Mouse (Mus musculus) myocyte (in vitro differentiated cells): ENCODE data around the gene Baiap2l2. TPM values are rescaled to one million over a fixed set of nuclear protein-coding genes. Genes with fewer than 3 reads are reported as not detected.

Experiments used
- H3K27me3 ChIP-seq: one replicate; pipeline ENCODE4 v1.6.1; 2011; ENCODE audit not compliant: control insufficient read depth, insufficient read depth, insufficient read length
- H3K36me3 ChIP-seq: one replicate; pipeline ENCODE4 v1.6.1; 2011; ENCODE audit not compliant: control insufficient read depth, insufficient read depth
- H3K4me2 ChIP-seq: one replicate; pipeline ENCODE4 v1.6.1; 2011; ENCODE audit warnings: low read depth, control low read depth
- H3K4me3 ChIP-seq: one replicate; pipeline ENCODE4 v1.5.1; 2011; ENCODE audit warnings: mild to moderate bottlenecking, control low read depth, moderate library complexity
- H3K79me2 ChIP-seq: one replicate; pipeline ENCODE4 v1.6.1; 2011; ENCODE audit not compliant: control insufficient read depth, insufficient read depth
- H3ac ChIP-seq: one replicate; pipeline ENCODE4 v1.6.1; 2011; ENCODE audit not compliant: control insufficient read depth, insufficient read length
- CEBPB ChIP-seq: IDR thresholded peaks from 2 replicates; pipeline ENCODE4 v1.6.1; 2011; ENCODE audit warnings: mild to moderate bottlenecking, moderate library complexity; ENCODE audit not compliant: poor library complexity, insufficient read depth, severe bottlenecking
- E2F4 ChIP-seq: IDR thresholded peaks from one replicate; pipeline ENCODE4 v1.6.1; 2011; ENCODE audit warnings: mild to moderate bottlenecking, control low read depth, moderate library complexity; ENCODE audit not compliant: insufficient read depth
- MAX ChIP-seq: IDR thresholded peaks from one replicate; pipeline ENCODE4 v1.6.1; 2011; ENCODE audit warnings: low read depth, mild to moderate bottlenecking, control low read depth
- MYOD1 ChIP-seq, 3 experiments: IDR thresholded peaks; one replicate each; pipeline ENCODE4 v1.6.1; 2011; ENCODE audit warnings: control low read depth in 2 of 3, low read depth in 2 of 3, mild to moderate bottlenecking in 2 of 3, moderate library complexity in 1 of 3; ENCODE audit not compliant: insufficient read length in 2 of 3, control insufficient read depth in 1 of 3
- MYOG ChIP-seq, 3 experiments: IDR thresholded peaks; one replicate each; pipeline ENCODE4 v1.6.1; 2011; ENCODE audit warnings: control low read depth in 2 of 3, low read depth in 2 of 3, mild to moderate bottlenecking in 2 of 3; ENCODE audit not compliant: insufficient read length in 2 of 3, control insufficient read depth in 1 of 3, insufficient read depth in 1 of 3
- POLR2A ChIP-seq: IDR thresholded peaks from one replicate; pipeline ENCODE4 v1.6.1; 2011; ENCODE audit warnings: low read depth, mild to moderate bottlenecking, control low read depth, moderate library complexity; ENCODE audit not compliant: insufficient read length
- POLR2AphosphoS2 ChIP-seq: IDR thresholded peaks from one replicate; pipeline ENCODE4 v1.6.1; 2011; ENCODE audit warnings: low read depth, control low read depth; ENCODE audit not compliant: insufficient read length
- REST ChIP-seq: IDR thresholded peaks from one replicate; pipeline ENCODE4 v1.6.1; 2011; ENCODE audit warnings: mild to moderate bottlenecking, control low read depth, moderate library complexity; ENCODE audit not compliant: insufficient read depth, insufficient read length
- SRF ChIP-seq: IDR thresholded peaks from one replicate; pipeline ENCODE4 v1.6.1; 2011; ENCODE audit warnings: low read depth; ENCODE audit not compliant: control insufficient read depth, insufficient read length
- TCF12 ChIP-seq: IDR thresholded peaks from one replicate; pipeline ENCODE4 v1.6.1; 2011; ENCODE audit warnings: mild to moderate bottlenecking, control low read depth; ENCODE audit not compliant: poor library complexity, insufficient read depth, severe bottlenecking
- TCF3 ChIP-seq: IDR thresholded peaks from one replicate; pipeline ENCODE4 v1.6.1; 2011; ENCODE audit warnings: low read depth, control low read depth; ENCODE audit not compliant: insufficient read length
- USF1 ChIP-seq: IDR thresholded peaks from one replicate; pipeline ENCODE4 v1.6.1; 2011; ENCODE audit warnings: low read depth, mild to moderate bottlenecking, control low read depth, moderate library complexity
- polyA plus RNA-seq: library from polyadenylated mRNA; unstranded; fragments of >200 nt; fragmentation: generic; extraction: Trizol; gene quantifications from one replicate; pipeline ENCODE4 v1.2.1, GENCODE M21; 2012; ENCODE audit warnings: missing spikeins

Gene Baiap2l2
- polyA plus RNA-seq, 1 experiment = 1.7 TPM

DNA sequence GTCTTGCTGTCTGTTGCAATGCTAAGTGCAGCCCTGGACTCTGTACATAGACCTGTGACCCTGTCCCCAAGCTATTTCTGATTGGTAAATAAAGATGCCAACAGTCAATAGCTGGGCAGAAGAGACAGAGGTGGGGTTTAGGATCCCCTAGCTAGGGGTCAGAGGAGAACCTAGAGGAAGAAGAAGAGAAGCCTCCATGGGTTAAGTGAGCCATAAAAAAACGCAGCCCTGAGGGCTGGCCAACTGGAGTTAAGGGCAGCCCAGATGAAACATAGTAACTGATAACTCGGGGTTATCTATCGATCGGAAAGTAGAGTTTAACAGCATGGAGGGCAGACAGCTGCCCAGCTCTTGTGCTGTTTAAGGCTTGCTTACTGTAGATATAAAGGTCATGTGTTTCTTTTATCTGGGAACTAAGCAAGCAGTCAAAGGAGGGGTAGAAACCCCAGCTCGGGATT, 36.4 kb upstream of the Baiap2l2 start:
- H3ac ChIP-seq = no peak overlapping the region
- H3K36me3 ChIP-seq = no peaks in the 10 kb centered on the region
- peaks cover 10% of the 10 kb centered on the region for H3K79me2 ChIP-seq
- TF ChIP-seq SRF = no peak
- TF ChIP-seq E2F4 = no peak
- TF ChIP-seq TCF3 = no peak
- no peak for TF ChIP-seq MAX
- no peak for TF ChIP-seq POLR2AphosphoS2
- no peak for TF ChIP-seq MYOD1 (IDR thresholded peaks at IDR 0.05; ENCODE audit: control insufficient read depth in 1 of 3, insufficient read length in 2 of 3, low read depth in 2 of 3)
- TF ChIP-seq USF1 = no peak
- no peak for TF ChIP-seq POLR2A
- TF ChIP-seq TCF12 = no peak
- TF ChIP-seq CEBPB = no peak
- no peak for TF ChIP-seq MYOG (IDR thresholded peaks at IDR 0.05; ENCODE audit: control insufficient read depth in 1 of 3, insufficient read depth in 1 of 3, insufficient read length in 2 of 3, low read depth in 2 of 3)
- TF ChIP-seq REST = no peak
- no peaks in the 10 kb centered on the region for H3K27me3 ChIP-seq
- no peak overlapping the region for H3K4me2 ChIP-seq
- H3K4me3 ChIP-seq = no peak overlapping the region

DNA sequence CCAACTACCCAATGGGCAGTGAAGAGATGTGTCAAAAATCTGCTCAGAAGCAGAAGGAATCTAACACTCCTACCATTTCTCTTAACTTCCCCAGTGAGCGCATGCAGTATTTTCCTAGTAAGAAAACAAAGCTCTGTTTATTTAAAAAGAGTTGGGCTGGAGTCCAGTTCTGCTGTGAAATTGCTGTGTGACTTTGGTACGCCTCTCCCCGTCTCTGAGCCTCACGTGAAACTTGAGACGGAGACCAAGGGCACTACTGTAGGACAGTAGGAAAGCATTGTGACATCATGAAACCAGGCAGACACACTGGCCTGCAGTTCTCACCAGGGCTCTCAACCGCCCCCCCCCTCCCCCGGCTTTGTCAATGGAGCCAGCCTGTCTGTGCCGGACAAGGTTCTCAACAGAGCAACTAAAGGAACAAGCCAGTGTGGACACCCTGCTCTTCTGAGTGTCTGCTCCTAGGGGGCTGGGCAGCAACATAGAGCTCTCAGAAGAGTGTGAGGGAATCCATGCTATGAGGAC, 28.6 kb upstream of the Baiap2l2 start:
- Histone ChIP-seq H3K36me3 (no peaks in the 10 kb centered on the region), H3K27me3 (no peaks in the 10 kb centered on the region), H3K4me3 (no peak overlapping the region), H3ac (no peak overlapping the region), H3K79me2 (no peaks in the 10 kb centered on the region), H3K4me2 (no peak overlapping the region)
- TF ChIP-seq MAX = no peak
- TF ChIP-seq E2F4 = no peak
- no peak for TF ChIP-seq USF1
- no peak for TF ChIP-seq POLR2AphosphoS2
- TF ChIP-seq TCF3 = no peak
- TF ChIP-seq TCF12 = no peak
- no peak for TF ChIP-seq SRF
- no peak for TF ChIP-seq MYOD1 (IDR thresholded peaks at IDR 0.05; ENCODE audit: control insufficient read depth in 1 of 3, insufficient read length in 2 of 3, low read depth in 2 of 3)
- no peak for TF ChIP-seq REST
- TF ChIP-seq CEBPB = no peak
- no peak for TF ChIP-seq POLR2A
- TF ChIP-seq MYOG (IDR thresholded peaks at IDR 0.05; ENCODE audit: control insufficient read depth in 1 of 3, insufficient read depth in 1 of 3, insufficient read length in 2 of 3, low read depth in 2 of 3) = no peak

DNA sequence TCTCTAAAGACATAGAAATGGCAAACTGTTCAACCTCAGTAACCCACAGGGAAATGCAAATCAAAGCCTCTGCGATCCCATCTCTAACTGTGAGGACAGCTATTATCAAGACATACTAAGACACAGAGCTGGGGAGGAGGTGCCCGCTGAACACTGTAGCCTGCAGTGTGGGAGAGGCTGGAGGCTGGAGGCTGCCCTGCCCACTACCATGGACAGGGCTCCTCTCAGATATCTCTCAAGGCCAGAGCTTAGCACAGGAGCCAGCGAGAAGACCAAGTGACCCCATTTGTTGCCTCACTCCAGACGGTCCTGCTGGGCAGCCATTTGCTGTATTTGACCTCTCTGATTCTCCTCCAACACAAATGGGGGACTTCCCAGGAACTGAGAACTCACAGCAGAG, 22.5 kb upstream of the Baiap2l2 start:
- H3K79me2 ChIP-seq = no peaks in the 10 kb centered on the region
- peaks cover 9% of the 10 kb centered on the region for H3K36me3 ChIP-seq

DNA sequence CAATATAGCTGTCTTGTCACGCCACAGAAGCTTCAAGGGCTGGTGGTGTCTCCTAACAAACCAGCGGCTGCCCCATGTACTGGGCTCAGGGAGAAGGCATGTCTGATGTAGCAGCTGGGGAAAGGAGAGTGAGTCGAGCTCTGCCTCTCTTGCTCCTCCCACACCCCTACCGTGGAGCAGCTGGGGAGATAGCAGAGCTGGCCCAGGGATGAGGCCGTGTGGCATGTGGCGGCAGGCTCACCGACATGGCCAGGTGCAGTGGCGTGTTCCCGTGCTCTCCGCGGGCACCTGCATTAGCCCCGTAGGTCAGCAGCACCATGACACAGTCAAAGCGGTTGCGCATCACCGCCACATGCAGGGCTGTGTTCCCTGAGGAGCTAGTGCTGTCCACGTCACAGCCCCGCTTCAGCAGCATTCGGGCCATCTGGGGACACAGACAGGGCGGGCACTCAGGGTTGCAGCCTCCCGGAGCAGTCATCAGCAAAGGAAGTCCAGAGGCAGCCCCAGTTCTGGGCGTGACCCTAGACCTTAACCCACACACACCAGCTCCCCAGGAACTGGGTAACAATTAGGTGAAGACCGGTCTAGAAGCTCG, 20.8 kb upstream of the Baiap2l2 start:
- TF ChIP-seq MYOG (IDR thresholded peaks at IDR 0.05; ENCODE audit: control insufficient read depth in 1 of 3, insufficient read depth in 1 of 3, insufficient read length in 2 of 3, low read depth in 2 of 3) = peak in 2 of 3 experiments; percentile 86 to 91
- TF ChIP-seq POLR2A = no peak
- no peak for TF ChIP-seq MAX
- TF ChIP-seq REST = no peak
- no peak for TF ChIP-seq SRF
- TF ChIP-seq TCF3 = peak; percentile 38
- TF ChIP-seq E2F4 = no peak
- TF ChIP-seq MYOD1 (IDR thresholded peaks at IDR 0.05; ENCODE audit: control insufficient read depth in 1 of 3, insufficient read length in 2 of 3, low read depth in 2 of 3) = peak in 2 of 3 experiments; percentile 72 to 88
- no peak for TF ChIP-seq CEBPB
- Histone ChIP-seq H3K79me2 (no peaks in the 10 kb centered on the region), H3K36me3 (peaks cover 9% of the 10 kb centered on the region), H3K4me3 (no peak overlapping the region), H3ac (no peak overlapping the region), H3K4me2 (no peak overlapping the region), H3K27me3 (no peaks in the 10 kb centered on the region)

More for the DNA sequence above, 22.5 kb upstream of the Baiap2l2 start:
- no peaks in the 10 kb centered on the region for H3K27me3 ChIP-seq
- TF ChIP-seq REST (peak; percentile 61), MAX (no peak)
- H3K4me3 ChIP-seq = no peak overlapping the region
- H3ac ChIP-seq = no peak overlapping the region
- H3K4me2 ChIP-seq = no peak overlapping the region

DNA sequence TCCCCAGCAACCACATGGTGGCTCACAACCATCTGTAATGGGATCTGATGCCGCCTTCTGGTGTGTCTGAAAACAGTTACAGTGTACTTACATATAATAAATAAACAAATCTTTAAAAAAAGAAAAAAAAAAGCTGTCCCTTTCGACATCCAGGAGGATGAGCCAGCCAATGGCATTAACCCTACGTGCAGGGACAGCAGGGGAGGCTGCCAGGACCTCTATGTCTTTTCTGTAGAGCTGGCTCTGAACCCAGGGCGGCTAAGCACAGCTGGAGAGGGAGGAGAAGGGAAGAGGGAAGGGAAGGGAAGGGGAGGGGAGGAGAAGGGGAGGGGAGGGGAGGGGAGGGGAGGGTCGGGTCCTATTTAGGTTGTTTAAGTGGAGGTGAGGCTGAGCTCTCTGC, 19.5 kb upstream of the Baiap2l2 start:
- no peak overlapping the region for H3K4me3 ChIP-seq
- no peak overlapping the region for H3ac ChIP-seq
- no peak overlapping the region for H3K4me2 ChIP-seq
- peaks cover 9% of the 10 kb centered on the region for H3K36me3 ChIP-seq
- TF ChIP-seq MYOG (IDR thresholded peaks at IDR 0.05; ENCODE audit: control insufficient read depth in 1 of 3, insufficient read depth in 1 of 3, insufficient read length in 2 of 3, low read depth in 2 of 3) (no peak), MAX (no peak), SRF (no peak), CEBPB (no peak), TCF3 (no peak), REST (no peak), TCF12 (no peak), USF1 (no peak), POLR2A (no peak), E2F4 (no peak), MYOD1 (IDR thresholded peaks at IDR 0.05; ENCODE audit: control insufficient read depth in 1 of 3, insufficient read length in 2 of 3, low read depth in 2 of 3) (no peak)
- no peaks in the 10 kb centered on the region for H3K27me3 ChIP-seq
- H3K79me2 ChIP-seq = no peaks in the 10 kb centered on the region
